Mouse (Mus musculus) cortical plate, adult 2 months (tissue): ENCODE measurements around the gene Tmem198. TPM values are rescaled to one million over a fixed set of nuclear protein-coding genes. Genes with fewer than 3 reads are reported as not detected.
A peak's percentile ranks its signal among the peaks of the same experiment; 100 is the strongest.

Experiments used
- H3K27ac ChIP-seq: fragments of 200-500 bp; 2 replicates; pipeline ENCODE4 v1.5.1; 2012; ENCODE audit warnings: low read length, control low read depth, inconsistent platforms; ENCODE audit not compliant: insufficient read depth
- H3K4me1 ChIP-seq: fragments of 200-500 bp; 2 replicates; pipeline ENCODE4 v1.6.1; 2011; ENCODE audit warnings: low read length; ENCODE audit not compliant: control insufficient read depth, insufficient read depth
- H3K4me3 ChIP-seq: fragments of 200-500 bp; 2 replicates; pipeline ENCODE4 v1.5.1; 2011; ENCODE audit warnings: mild to moderate bottlenecking, low read length, control low read depth; ENCODE audit not compliant: insufficient read depth
- CTCF ChIP-seq: fragments of 200-500 bp; IDR thresholded peaks from 2 replicates; pipeline ENCODE4 v1.5.1; 2011; ENCODE audit warnings: mild to moderate bottlenecking, control low read depth, low read length; ENCODE audit not compliant: insufficient read depth; ENCODE audit errors: extremely low read depth
- POLR2A ChIP-seq: fragments of 200-500 bp; IDR thresholded peaks from 2 replicates; pipeline ENCODE4 v1.6.1; 2011; ENCODE audit warnings: mild to moderate bottlenecking, low read length, control low read depth; ENCODE audit not compliant: insufficient read depth; ENCODE audit errors: extremely low read depth
- polyA plus RNA-seq: library from polyadenylated mRNA; depleted of rRNA; stranded (reverse); fragments of >200 nt; gene quantifications from 2 replicates; pipeline ENCODE4 v1.2.3, GENCODE M21; 2012

Tmem198 gene
- polyA plus RNA-seq, 1 experiment: 108 TPM

GRCm38 (mm10) chr1:75501905-75502304 lies 22.6 kb downstream of the Tmem198 start:
- TF ChIP-seq CTCF: no peak
- TF ChIP-seq POLR2A: no peak
- no peak overlapping the region for H3K27ac ChIP-seq
- peaks cover 2% of the 10 kb centered on the region; the same call in 1 of the 2 replicates for H3K4me1 ChIP-seq

GRCm38 (mm10) chr1:75502945-75503650 lies 23.8 kb downstream of the Tmem198 start:
- TF ChIP-seq CTCF: no peak
- Histone ChIP-seq H3K4me1 (peaks cover 2% of the 10 kb centered on the region; the same call in 1 of the 2 replicates), H3K27ac (no peak overlapping the region), H3K4me3 (no peak overlapping the region)

More at GRCm38 (mm10) chr1:75501905-75502304, 22.6 kb downstream of the Tmem198 start:
- H3K4me3 ChIP-seq: no peak overlapping the region

GRCm38 (mm10) chr1:75503651-75503980 lies 24.3 kb downstream of the Tmem198 start:
- Histone ChIP-seq H3K27ac (no peak overlapping the region), H3K4me3 (no peak overlapping the region), H3K4me1 (peaks cover 2% of the 10 kb centered on the region; the same call in 1 of the 2 replicates)
- TF ChIP-seq CTCF (no peak), POLR2A (no peak)

- no peak for TF ChIP-seq CTCF
- H3K4me1 ChIP-seq: peaks cover 2% of the 10 kb centered on the region; the same call in 1 of the 2 replicates
- H3K27ac ChIP-seq: peak overlapping the region; percentile 77; the same call in 1 of the 2 replicates
- H3K4me3 ChIP-seq: peak overlapping the region; percentile 73; the same call in 1 of the 2 replicates
Observed at GRCm38 (mm10) chr1:75504256-75505045, 25.1 kb downstream of the Tmem198 start.

- no peak for TF ChIP-seq CTCF
- peak; percentile 87 for TF ChIP-seq POLR2A
- H3K4me3 ChIP-seq: peak overlapping the region; percentile 73
- H3K4me1 ChIP-seq: peaks cover 2% of the 10 kb centered on the region; the same call in 1 of the 2 replicates
- peak overlapping the region; percentile 77 for H3K27ac ChIP-seq
Observed at GRCm38 (mm10) chr1:75505159-75505955, 26.0 kb downstream of the Tmem198 start.

- Histone ChIP-seq H3K4me3 (peak within 1 kb of the TSS; percentile 73), H3K27ac (peak within 1 kb of the TSS; percentile 77), H3K4me1 (peaks cover 2% of the 10 kb centered on the region; the same call in 1 of the 2 replicates)
- no peak for TF ChIP-seq POLR2A
- TF ChIP-seq CTCF: no peak
Observed at GRCm38 (mm10) chr1:75505956-75506831, 26.9 kb downstream of the Tmem198 start, which contains the start of gene Obsl1. TSS of gene Obsl1 (minus strand) at chr1:75506452.

GRCm38 (mm10) chr1:75507006-75507405 lies 27.7 kb downstream of the Tmem198 start, which contains the start of gene Inha:
TSS of gene Inha (plus strand) at chr1:75507077.
- H3K4me3 ChIP-seq: peak within 1 kb of the TSS; percentile 73
- no peak for TF ChIP-seq CTCF
- peak within 1 kb of the TSS; percentile 55; the same call in 1 of the 2 replicates for H3K27ac ChIP-seq
- peaks cover 2% of the 10 kb centered on the region; the same call in 1 of the 2 replicates for H3K4me1 ChIP-seq

- no peaks in the 10 kb centered on the region for H3K4me1 ChIP-seq
- H3K4me3 ChIP-seq: no peak overlapping the region
- no peak overlapping the region for H3K27ac ChIP-seq
- TF ChIP-seq POLR2A (no peak), CTCF (no peak)
Observed at GRCm38 (mm10) chr1:75509586-75509985, 30.3 kb downstream of the Tmem198 start.
